Mouse (Mus musculus): Measurements from ENCODE around the gene Otx2. TPM values are rescaled to one million over a fixed set of nuclear protein-coding genes. Genes with fewer than 3 reads are reported as not detected.

The Otx2 gene
- not detected for polyA plus RNA-seq (2017; shearing (Covaris generic))

GRCm38 (mm10) chr14:48673541-48673940, at the start of gene Otx2:
Otx2 (minus strand) TSS chr14:48673819.

Other genes starting within 250 kb of the Otx2 start
- gene Tmem260, start 227.7 kb downstream of the Otx2 start, polyA plus RNA-seq (2017; shearing (Covaris generic)) = 19.0 TPM